Mouse (Mus musculus) MN1 (cell line): ENCODE results near the gene Actl10.
A peak's percentile ranks its signal among the peaks of the same experiment; 100 is the strongest.

Experiments used
- DNase-seq: peaks from one replicate; pipeline ENCODE4 v3.0.0-alpha.2; 2016; ENCODE audit warnings: low spot score

Actl10 gene

DNA sequence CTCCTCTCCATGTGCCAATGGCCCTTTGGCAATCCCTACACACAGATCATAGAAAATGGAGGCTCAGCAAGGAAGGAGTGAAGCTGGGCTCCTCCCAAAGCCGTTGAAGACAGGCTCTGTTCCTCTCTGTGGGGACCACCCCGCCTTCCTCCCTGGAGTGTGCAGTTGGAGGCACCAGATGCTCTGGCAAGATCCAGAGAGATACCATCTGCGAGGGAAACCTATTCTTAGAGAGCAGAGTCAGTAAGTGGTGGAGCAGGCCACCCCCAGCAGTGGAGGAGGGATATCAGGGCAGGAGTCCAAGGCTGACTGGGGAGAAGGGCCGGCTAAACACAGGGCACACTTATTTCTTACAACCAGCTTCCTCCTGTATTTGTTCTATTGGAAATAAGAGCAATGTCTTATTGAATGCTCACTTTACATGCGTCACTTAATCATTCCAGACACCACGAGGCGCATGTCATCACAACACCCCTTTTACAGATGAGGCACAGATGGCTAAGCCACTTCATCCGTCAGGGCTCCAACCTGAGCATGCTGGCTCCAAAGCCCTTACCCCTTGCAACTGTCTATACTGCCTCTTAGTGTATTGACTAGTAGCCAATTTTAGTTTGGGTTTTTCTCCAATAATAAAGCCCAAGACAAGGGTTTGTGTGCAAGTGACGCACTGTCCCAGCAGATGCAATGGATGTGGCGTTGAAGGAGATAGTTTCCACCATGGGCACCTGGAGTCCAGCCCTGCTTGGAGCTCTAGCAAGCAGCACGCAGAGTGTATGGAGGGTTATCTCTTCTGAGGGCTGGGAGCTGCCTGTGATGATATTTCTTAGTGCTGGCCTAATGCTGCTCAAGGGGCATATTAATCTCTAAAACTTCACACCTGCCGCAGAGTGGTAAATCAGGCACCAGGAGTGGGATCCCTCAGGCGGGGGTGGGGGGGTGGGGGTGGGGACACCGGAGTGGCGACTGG, 32.6 kb downstream of the Actl10 start:
- peak; percentile 91 for DNase-seq

DNA sequence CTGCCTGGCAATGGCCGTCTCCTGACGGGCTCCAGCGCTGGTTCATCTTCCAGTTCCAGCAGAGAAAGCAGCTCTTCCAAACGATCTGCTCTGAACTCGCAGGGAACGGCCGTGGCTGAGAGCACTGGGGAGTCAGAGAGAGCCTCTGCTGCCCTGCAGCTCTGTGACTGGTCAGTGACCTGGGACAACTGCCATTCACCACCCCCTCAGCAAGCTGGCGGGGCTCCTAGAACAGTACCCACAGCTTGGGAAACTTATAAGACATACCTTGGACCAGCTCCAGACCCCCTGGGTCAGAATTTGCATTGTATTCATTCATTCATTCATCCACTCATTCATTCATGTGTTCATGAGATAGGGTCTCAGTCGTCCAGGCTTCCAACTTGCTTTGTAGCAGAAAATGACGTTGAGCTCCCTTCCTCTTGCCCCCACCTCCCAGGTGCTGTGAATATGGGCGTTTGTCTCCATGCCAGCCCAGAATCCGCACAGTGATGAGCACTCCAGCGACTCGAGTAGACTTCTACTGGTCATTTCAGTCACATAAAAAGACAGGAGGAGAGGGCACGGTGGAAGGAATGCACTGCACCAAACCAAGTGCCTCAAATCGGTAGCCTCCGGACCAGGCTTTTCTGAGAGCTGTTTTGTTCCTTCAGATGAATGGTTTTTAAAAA, 33.5 kb downstream of the Actl10 start:
- DNase-seq: no peak

DNA sequence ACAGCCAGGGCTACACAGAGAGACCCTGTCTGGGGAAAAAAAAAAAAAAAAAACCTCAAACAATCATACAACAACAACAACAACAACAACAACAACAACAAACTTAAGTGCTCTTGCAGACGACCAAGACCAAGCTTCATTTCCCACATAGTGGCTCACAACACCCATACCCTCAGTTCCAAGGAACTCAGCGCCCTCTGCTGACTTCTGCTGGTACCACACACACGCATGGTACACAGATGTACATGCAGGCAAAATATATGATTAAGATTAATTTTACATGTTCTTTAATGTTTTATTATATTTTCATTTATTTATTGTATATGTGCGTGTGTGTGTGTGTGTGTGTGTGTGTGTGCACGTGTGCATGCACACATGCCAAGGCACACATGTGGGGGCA, 34.8 kb downstream of the Actl10 start:
- DNase-seq: no peak

DNA sequence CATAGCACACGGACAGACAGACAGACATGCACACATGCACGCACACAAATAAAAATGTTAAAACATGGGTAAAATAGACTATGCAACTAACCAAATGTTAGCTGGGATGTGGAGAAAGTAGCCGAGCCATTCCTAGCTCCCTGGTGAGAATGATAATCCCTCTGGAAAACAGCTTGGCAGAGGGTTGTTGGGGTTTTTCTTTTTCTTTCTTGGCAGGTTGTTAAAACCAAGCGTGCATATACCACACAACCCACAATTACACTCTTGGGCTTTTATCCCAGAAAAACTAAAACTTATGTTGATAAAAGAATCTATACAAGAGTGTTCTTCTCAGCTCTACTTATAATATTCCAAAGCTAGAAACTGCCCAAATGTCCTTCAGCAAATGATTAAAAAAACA, 37.5 kb downstream of the Actl10 start:
- no peak for DNase-seq

DNA sequence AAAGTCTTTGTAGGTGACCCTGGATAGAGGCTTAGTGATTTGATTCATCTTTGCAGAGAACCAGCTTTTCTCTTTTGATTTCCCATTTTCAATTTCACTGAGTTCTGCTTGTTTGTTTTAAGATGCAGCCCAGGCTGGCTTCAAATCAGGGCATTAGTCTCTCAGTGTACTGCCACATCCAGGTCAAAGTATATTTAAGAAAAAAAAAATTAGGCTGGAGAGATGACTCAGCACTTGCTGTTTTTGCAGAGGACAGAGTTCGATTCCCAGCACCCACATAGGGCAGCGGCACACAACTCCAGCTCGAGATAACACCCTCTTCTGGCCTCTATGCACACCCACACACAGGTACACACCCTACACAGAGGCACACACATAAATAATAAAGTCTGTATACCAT, 39.7 kb downstream of the Actl10 start:
- no peak for DNase-seq

DNA sequence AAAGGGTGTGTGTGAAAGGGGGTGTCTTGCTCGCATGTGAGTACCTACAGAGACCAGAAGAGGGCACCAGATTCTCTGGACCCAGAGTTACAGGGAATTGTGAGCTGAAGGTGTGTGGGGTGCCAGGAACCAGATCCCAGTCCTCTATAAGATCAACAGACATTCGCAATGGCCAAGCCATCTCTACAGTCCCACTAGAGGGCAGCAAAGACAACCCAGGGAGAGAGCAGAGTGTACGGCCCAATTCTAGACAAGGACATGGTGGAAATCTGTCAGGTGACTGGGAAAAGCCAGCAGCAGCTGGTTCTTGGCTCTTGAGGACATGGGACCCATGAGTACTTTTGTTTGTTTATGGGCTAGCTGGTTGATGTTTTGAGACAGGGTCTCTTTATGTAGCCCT, 41.4 kb downstream of the Actl10 start:
- DNase-seq: no peak

DNA sequence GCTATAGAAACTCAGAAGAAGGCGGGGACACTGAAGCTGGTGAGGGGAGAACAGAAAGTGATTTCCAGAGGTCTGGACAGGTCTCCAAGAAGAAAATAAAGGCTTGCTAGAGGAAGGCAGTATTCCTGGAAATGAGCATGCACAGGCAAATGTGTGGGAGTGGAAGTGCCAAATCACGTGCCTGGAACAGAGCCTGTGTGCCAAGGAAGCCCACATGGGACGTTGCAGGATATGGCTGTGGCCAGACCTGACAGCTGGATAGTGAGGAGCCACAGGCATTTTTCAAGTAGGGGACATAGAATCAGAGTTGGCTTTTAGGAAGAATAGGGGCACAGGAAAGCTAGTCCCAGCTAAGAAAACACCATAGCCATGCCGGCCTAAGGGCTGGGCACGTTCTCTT, 44.2 kb downstream of the Actl10 start:
- no peak for DNase-seq

DNA sequence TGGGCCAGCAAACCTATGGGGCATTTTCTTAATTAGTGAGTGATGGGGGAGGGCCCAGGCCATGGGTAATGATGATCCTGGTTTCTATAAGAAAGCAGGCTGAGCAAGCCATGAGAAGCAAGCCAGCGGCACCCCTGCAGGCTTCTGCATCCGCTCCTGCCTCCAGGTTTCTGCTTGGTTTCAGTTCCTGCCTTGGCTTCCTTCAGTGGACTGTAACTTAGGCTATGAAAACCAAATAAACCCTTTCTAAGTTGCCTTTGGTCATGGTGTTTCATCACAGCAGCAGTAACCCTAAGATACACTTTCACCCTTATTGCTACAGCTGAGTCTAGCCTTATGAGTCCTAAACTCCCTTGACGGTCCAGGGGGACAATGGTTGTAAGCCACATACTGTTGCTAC, 45.8 kb downstream of the Actl10 start:
- no peak for DNase-seq

DNA sequence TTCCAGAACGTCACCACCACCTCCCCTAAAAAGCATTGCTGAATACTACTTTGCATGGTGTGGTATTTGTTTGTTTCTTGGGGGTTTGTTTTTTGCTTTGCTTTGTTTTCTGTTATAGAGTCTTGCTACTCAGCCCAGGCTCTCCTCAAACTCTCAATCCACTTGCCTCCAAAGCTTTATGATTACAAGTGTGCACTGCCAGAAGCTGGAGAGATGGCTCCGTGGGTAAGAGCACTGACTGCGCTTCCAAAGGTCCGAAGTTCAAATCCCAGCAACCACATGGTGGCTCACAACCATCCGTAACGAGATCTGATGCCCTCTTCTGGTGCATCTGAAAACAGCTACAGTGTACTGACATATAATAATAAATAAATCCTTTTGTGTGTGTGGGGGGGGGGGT, 49.0 kb downstream of the Actl10 start:
- DNase-seq: no peak

DNA sequence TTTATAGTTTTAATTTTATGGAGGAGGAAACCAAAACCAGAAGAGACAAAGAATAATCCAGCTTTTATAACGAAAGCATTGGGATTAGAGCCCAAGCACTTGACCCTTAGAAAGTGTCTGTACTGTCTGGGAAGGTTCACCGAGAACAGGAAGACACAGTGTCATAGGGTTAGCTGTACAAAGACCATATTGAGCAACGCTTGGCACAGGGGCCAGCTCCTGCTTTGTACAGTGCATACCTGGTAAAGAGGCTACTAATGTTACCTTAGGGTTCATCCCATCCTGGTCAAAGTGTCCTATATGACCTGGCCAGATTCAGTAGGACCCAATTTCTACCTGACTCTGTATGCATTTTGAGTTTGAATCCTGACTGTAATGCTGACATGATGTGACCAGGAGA, 49.7 kb downstream of the Actl10 start:
- DNase-seq: no peak
